Mouse (Mus musculus) T-helper 1 cell (primary cell): ENCODE measurements around the gene Nr1d1.

ENCODE experiments used
- in situ Hi-C: fragments of 300-600 bp; cut with MboI, MseI; formaldehyde crosslinking; loops from one replicate; pipeline ENCODE4 v1.15.1; 2025; ENCODE audit warnings: high pct_unique_total_duplicates

Gene Nr1d1

DNA sequence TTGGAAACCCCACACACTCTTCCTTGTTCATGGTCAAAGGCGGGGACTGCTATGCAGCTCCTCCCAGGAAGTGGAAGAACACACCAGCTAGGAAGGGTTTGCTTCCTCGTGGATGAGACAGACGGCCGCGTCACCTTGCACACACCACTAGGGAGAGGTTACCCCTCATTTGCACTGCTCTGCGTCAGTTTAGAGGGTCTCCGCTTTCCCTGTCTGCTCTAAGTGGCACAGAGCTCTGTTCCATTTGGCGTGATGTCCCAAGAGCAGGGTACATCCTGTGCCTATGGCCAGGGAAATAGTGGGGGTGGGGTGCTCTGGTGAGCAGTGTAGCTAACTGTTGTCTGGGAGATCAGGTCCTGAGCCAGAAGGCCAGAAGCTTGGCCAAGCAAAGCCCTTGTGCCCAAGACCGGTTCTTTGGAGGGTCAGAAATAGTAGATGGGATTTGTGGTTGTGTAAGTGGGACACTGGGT, 20.9 kb downstream of the Nr1d1 start:
- in situ Hi-C loops, result no loop called here

DNA sequence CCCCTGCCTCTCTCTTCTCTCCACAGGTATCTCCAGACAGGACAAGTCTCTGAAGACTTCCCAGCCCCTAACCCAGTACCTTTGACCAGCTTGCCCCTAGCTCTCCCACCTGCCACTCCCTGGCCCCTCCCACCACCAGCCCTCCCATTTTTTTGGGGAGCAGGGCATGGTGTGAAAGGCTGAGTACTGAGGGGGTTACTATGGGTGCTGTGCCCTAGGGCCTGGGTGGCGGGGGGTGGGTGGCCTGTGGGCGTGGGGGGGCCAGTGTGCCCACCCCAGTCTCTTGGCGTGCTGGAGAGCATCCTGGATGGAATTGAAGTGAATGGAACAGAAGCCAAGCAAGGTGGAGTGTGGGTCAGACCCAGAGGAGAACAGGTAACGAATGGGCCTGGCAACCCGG, 21.9 kb downstream of the Nr1d1 start:
- in situ Hi-C loops, result no loop called here

DNA sequence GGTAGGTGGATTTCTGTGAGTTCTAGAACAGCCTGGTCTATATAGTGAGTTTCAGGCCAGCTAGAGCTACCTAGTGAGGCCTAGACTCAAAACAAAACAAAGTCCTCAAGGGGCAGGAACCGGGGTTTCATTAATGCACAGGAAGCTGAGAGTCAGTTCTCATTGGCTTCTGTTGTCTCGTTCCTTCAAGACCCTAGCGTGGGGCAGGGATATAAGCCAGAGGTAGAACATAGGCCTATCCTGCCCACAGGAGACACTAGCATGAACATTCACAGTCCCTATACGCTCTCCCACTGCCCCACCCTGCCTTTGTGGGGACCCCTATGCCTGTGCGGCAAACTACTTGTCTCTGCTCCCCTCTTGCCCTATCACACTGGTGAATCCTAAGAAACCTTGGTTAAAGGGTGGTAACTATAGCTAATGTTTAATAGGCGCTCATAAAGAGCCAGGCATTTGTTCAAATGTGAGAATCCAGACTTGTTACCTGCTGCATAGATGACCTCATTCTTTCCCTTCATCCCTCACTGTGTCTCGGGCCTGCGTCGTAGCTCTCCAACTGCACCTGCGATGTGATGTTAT, 22.5 kb downstream of the Nr1d1 start:
- in situ Hi-C loops, result no loop called here

DNA sequence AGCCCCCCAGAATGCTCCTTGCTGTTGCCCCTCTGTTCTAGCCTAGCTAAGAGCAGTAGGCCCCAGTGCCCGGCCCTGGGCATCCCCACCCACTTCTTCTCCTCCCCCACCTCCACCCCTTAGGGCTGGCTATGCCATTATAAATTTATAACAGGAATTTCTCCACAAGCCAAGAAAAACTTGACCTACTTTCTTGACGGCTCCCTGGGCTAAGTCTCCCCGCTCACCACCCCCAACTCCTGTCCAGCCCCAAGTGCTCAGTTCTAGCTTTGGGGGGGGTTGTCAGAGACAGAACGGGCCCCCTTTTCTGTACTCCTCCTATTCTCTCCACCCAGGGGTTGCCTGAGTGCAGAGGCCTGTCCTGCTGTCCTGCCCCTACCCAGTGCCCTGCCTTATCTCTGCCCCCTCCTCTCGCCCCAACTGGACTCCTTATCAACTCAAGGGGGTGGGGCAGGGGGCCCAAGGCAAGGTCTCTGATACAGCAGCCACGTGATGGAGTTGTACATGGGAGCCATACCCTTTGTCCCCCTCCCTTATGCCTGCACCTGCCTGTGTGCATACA, 23.8 kb downstream of the Nr1d1 start:
- in situ Hi-C loops, result no loop called here

DNA sequence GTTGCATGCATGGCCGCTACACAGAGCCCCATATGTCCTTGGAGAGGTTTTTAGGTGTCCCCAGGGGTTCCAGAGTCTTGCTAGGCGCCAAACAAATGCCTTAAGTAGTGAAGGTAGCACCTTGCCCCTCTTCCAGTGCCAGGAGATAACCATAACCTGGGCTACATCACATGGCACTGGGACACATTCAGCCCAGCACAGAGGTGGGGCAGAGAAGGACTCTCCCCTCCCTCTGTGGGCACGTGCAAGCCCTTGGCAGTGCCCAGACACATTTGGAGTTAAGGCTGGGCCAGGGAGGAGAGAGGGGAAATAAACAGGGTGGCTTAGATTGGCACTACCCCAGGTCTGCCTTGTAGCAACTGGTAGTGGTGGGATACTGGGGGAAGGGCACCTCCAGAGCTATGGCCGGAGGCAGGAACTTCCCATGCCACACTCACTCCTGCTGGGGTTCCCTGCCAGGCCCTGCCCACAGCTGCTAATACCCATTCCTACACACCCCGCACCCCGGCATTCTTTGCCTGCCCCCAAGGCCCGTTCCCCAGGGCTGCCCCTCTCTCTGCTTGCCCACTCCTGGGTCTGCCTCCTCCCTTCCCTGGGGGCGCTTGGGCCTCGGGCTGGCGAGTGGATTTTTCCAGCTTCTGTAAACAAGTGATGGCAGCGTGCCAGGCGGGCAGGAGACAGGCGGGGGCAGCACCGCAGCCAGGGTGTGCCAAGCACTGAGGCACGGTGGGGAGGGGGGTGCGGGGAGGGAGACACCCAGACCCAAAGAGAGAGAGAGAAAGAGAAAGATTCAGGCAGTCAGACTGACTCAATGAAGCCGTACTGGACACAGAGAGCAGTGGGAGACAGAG, 24.6 kb downstream of the Nr1d1 start:
- in situ Hi-C loops, result no loop called here

DNA sequence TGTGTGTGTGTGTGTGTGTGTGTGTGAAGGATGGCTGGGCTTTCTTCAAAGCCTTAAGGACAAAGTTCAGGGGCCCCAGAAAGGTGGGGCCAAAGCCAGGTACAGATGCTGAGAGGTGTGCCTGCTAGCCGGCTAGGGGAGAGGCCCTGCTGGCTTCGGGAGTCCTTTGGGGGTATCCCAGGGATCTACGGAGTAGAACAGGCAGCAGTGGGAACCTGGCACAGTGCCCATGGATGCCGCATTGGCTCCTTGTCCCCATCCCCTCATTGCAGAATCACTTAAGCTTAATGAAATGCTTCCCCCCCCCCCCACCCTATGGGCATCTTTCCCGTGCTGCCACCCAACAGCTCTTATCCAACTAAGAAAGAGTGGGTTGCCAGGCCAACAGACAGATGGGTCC, 25.4 kb downstream of the Nr1d1 start:
- in situ Hi-C loops, result loop anchor here (5.0 kb wide), 1 partner anchor 33 kb away; no protein-coding TSS in a partner anchor

DNA sequence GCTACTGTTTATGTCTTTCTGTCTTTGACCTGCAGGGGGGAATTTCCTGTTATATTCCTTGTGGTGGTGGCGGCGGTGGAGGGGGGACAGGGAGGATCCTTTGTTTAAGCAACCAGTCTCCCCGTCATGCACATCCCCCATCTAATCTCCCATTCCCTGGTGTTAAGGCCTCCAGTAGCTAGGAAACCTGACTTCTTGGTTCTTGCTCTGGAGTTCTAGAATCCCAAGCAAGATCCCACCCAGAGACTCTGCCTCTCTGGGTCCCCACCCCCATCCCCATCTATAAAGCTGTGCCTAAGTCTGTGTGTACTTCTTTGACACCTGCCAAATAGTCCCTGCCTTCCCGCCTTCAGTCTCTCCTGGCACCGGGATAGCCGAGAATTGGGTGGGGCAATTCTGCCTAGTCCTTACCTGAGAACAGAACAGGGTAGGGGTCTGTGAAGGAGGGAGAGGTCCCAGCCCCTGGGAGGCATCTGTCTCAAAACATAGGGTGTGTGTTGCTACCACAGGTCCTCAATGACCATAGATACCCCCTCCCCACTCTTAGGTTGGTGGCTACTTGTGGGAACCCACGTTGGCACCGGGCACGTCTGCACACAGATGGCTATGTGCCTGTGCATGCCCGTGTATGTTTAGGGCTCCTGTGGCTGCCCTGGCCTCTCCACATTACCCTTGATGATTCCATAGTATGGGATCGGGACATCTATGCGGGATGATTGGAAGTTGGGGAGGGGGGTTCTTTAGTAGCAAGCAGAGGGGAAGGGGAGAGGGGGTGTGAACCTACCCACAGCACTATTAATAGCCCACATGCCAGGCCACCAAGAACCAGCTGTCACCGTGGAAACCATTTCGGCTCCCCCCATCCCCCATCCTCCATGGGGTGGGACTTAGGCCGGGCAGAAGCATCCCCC, 26.4 kb downstream of the Nr1d1 start:
- in situ Hi-C loops, result loop anchor here (5.0 kb wide), 1 partner anchor 34 kb away; no protein-coding TSS in a partner anchor

DNA sequence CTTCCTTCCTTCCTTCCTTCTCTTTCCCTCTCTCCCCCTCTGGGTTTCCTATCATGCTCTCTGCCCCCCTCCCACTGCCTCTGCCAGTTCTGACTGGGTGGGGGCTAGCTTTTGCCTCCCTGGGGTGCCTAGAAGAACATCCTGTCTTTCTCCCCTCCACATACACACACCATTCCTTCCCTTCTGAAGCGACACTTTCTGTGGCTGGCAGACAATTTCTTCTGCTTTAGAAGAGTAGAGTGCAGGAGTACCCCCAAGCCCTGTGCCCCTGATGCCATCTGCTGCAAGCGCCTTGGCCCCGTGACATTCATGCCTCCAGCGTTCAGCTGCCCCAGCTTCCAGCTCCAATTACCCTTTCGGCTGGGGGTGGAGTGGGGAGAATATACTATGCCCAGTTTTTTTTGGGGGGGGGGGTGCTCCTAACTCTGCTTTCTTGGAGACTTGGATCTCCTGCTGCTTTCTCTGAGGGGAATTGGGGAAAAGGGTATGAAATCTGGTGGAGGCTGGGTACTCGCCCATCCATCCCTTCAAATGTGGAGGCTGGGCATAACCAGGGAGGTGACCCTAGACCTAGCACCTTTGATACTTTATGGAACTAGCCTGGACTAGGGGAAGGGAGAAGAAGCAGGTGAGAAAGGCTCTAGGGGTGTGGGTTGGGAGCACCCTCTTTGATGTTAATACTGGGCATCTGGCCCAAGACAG, 27.2 kb downstream of the Nr1d1 start:
- in situ Hi-C loops, result loop anchor here (5.0 kb wide), 1 partner anchor 34 kb away; no protein-coding TSS in a partner anchor

DNA sequence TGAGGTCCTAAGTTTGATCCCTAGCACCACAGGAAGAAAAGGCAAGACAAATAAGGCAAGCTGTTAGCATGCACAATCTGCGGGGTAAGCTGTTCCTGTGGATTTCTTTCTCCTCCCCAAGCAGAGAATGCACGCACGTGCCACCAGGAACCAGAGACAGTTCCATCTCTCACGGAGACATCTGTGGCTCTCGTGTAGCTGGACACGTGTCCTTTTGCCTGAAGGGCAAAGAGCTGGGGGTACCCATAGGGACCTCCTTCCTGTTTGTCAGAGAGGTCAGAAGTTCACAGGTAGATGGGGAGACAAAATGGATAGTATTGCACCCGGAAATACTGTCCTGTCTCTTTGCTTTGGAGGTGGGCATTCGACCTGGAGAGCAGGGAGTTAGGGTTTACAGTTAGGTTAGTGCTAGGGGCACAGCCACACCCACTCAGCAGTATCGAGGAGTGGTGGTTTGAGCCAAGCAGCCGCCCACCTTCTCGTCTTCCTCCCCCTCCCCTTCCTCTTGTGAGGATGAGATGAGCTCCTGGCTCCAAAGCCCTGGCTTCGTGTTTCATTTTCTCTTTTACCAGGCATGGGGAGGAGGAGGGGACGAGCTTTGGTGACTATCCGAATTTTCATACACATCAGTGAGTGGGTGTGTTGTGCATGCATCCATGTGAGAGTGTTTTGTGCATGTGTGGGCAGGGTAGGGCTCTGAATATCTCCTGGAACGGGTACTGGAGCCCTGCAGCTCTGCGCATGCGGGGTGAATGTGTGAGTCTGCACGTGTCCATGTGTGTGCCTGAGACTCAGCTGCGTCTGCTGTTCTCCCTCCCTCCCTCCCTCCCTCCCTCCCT, 28.1 kb downstream of the Nr1d1 start:
- in situ Hi-C loops, result loop anchor here (5.0 kb wide), 1 partner anchor 35 kb away; no protein-coding TSS in a partner anchor

DNA sequence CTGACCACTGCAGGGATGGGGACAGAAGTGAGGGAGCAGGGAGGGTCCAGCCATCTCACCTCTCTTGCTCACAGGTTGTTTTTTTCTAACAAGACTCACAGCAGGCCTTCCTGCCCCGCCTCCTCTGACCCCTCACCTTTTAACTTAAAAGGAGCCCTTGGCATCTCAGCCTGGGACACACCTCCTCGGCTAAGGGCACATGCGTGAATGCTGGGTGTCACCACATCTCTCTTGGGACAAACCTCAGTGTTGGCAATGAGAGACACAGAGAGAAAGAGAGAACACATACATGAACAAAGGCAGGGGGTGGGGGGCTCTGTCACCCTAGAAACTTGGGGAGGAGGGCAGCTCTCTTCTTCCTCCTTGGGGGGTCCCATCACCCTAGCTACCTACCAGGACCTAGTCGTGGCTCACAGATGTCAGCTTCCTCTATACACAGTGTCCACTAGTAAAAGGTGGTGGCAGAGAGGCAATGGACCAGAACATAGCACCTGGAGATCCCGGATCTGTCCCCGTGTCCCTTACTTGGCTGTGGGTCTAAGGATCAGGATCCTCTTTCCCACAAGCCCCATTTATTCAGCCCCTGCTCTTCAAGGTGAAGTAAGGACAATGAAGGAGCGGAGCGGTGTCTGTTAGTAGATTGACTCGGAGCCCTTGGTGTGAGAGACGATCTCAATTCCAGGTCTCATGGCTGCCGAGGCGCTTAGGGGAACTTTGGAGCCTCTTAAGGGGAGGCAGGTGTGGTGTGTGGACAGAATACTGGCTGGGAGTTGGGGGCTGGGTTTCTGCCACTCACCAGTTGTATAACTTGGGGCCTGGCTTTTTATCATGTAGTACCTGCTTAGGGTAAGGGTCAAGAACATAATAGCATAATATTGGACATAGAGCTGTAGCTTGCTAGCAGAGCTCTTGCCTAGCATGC, 28.9 kb downstream of the Nr1d1 start:
- in situ Hi-C loops, result loop anchor here (5.0 kb wide), 1 partner anchor 36 kb away; no protein-coding TSS in a partner anchor

DNA sequence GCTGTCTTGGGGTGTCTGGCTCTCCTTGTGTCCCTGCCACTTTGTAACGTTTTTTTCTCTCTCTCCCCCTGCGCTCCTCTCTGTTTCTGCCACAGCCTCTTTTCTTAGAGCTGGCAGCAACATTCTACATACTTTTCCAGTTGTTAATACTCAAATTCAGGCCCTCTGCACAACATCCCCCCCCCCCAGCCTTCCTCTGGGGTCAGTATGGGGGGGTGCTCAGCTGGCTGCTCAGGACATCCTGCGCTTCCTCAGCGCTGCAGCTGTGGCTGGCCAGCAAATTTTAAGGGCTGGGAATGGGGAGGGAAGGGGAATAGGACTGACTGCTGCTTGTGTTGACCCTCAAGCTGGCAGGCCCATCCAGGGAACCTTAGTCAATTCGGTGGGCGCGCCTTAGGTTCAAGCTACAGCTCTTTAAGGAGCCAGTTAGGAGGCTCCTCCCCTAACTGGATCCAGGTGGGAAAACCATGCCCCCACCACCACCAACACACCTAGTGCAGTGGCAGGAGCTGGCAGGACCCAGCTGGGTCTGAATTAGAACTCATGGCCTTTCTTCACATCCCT, 30.6 kb downstream of the Nr1d1 start:
- in situ Hi-C loops, result loop anchor here (5.0 kb wide), 1 partner anchor 38 kb away; no protein-coding TSS in a partner anchor

DNA sequence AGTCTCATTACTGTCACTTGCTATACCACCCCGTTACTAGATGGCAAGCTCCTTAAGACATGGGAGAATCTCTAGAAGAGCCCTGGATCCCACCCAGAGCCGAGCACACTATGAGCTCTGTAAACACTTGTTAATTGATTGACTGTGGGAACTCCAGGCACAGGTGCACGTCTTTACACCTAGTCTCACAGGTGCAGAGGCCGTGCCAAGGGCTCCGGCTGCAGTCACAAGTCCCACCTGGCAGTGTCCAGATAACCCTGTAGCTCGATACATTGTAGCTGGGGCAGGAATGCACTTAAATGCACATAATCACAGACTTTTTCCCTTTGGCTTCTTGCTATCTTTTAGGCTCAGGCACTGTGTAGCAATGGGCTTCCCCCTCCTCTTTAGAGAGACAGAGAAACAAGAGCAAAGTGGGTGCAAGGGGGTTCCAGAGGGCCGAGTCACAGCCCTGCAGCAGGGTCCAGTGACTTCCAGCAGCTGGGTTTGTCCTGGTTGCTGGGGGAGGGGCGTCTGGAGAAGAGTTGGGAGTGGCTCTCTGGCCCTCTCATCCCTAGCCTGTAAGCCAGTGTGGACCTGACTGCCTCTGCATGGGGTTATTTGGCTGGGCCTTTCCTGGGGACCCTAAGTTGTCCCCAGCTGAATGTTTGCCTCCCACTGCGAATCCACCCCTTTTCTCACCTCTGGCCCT, 31.3 kb downstream of the Nr1d1 start:
- in situ Hi-C loops, result no loop called here

DNA sequence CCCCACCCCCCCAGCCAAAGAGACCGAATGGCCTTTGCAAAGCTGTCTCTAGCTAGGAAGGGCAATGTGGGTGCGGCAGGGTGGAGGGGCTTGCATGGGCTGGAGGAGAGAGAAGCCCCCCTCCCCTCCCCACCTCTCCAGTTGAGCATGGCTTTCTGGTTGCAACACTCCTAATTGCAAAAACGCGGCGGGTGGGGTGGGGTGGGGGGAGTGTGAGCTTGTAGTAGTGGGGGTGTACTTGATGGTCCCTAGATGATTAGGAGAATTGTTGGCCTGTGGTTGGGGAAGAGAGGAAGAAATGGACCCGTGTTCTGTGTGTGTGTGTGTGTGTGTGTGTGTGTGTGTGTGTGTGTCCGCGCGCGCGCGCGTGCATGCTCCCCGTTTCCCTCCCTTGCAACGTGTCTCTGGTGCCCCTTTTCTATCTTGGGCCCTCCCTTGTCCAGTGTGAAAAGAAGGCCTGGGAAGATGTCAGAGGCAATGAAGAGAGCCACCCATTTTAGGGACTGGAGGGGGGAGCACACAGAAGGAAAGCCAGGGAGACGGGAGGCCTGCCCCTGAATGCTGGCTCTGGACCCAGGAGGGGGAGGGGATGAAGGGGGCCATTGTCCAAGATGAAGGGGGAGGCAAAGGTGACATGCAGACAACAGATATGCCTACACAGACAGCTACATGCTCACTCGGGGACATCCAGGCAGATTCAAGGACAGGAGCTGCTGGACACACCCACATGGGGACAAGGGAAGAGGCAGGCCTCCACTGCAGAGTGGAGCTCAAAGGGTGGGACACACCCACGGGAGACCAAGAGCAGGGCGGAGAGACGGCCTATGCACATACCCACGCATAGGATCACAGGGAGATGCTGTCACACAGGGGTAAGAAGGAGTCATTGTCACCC, 32.5 kb downstream of the Nr1d1 start:
- in situ Hi-C loops, result no loop called here

DNA sequence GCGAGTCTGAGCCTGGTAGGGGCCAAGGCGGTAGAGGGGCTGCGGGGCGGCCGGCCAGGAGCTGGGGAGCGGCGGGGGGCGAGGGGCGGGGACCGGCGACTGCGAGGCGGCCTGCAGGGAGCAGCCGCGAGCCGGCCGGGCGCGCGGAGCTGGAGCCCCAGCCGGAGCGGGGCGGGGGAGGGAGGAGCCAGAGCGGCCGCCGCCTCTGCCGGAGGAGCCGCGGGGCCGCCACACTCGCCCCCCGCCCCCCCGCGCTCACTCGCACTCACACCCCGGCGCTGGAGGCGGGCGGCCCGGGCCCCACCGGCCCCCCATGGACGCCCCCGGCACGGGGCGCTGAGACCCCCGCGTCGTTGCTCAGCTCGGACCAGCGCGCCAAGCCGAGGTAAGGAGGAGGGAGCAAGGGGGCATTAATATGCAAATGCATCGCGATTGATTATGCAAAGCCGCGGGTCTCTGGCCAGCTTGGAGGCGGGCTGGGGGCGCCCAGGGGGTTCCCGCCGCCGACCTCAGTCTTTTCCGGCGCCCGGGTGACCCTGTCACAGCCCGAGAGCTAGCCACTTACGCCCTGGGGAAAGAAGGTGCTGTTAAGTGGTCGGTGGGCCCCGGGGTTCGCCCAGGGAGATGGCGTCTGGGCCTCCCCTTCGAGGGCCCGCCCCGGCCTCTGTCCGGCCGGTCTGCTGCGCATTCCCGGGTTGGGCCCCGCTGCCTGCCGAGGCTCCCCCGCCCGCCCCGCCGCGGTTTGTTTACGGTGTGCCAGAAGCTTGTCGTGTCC, 33.3 kb downstream of the Nr1d1 start:
- in situ Hi-C loops, result no loop called here

DNA sequence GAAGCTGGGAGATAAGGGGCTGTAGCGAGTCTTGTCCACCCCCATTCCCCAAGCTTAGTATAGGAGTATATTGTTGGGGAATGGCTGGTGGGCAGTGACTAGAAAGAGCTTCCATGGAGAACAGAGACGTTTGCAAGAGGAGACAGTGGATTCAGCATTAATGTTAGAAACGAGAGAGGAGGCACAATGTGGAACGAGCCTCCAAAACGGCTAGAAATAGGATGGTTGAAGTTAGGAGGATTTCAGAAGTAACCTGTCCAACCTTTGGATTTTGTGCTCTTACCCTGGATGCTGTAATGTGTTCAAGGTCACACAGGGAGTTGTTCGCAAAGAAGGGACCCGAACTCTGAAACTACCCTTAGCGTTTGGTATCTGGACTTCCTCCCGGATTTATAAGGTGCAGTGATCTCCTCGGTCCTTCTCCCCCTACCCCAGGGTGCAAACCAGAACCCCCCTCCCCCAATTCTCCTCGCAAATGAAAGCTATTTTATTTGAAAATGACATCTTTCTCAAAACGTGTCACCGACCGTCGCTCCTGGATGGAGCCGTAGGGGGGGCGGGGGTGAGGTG, 34.0 kb downstream of the Nr1d1 start:
- in situ Hi-C loops, result no loop called here
